Mouse (Mus musculus): ENCODE measurements around the gene Gprc5b.

Gene Gprc5b

GRCm38 (mm10) chr7:118947241-118947640 is 47.8 kb downstream of the Gprc5b start:
- DNase-seq = no peak

- no peak for DNase-seq
Measured at GRCm38 (mm10) chr7:118944884-118945283, 50.1 kb downstream of the Gprc5b start.

GRCm38 (mm10) chr7:118943170-118943569 is 51.8 kb downstream of the Gprc5b start:
- no peak for DNase-seq

- no peak for DNase-seq
Measured at GRCm38 (mm10) chr7:118942297-118942696, 52.7 kb downstream of the Gprc5b start.

GRCm38 (mm10) chr7:118937469-118938387 is 57.3 kb downstream of the Gprc5b start:
- no peak for DNase-seq

- no peak for DNase-seq
Measured at GRCm38 (mm10) chr7:118936844-118937243, 58.2 kb downstream of the Gprc5b start.

- DNase-seq = no peak
Measured at GRCm38 (mm10) chr7:118935306-118935705, 59.7 kb downstream of the Gprc5b start.

GRCm38 (mm10) chr7:118931502-118932395 is 63.3 kb downstream of the Gprc5b start:
- no peak for DNase-seq

- peak; percentile 2 to 48 for DNase-seq
Measured at GRCm38 (mm10) chr7:118929601-118930311, 65.3 kb downstream of the Gprc5b start.

- no peak for DNase-seq
Measured at GRCm38 (mm10) chr7:118928916-118929315, 66.1 kb downstream of the Gprc5b start.

GRCm38 (mm10) chr7:118928316-118928715 is 66.7 kb downstream of the Gprc5b start:
- DNase-seq = no peak

GRCm38 (mm10) chr7:118927279-118927678 is 67.7 kb downstream of the Gprc5b start:
- no peak for DNase-seq

GRCm38 (mm10) chr7:118926516-118927260 is 68.3 kb downstream of the Gprc5b start:
- no peak for DNase-seq

GRCm38 (mm10) chr7:118925547-118925946 is 69.5 kb downstream of the Gprc5b start:
- DNase-seq = no peak

GRCm38 (mm10) chr7:118922441-118923202 is 72.4 kb downstream of the Gprc5b start:
- peak in 1 of 2 experiments; percentile 5 for DNase-seq
